Mouse (Mus musculus) lung, embryonic 14.5 days (tissue): ENCODE results near the gene Trim38. TPM values are rescaled to one million over a fixed set of nuclear protein-coding genes. Genes with fewer than 3 reads are reported as not detected.

Experiments
- ATAC-seq: fragments of 200-750 bp; cut with Nextera tagmentation; 2 replicates; pipeline ENCODE4 v1.8.0; 2017; ENCODE audit warnings: mild to moderate bottlenecking, moderate TSS enrichment, moderate library complexity; ENCODE audit not compliant: insufficient read depth
- DNase-seq: peaks from one replicate; pipeline ENCODE4 v3.0.0-alpha.2; 2015
- H3K27ac ChIP-seq: fragments of 300-500 bp; sonication (generic); 2 replicates; pipeline ENCODE4 v1.5.1; 2014; ENCODE audit warnings: low read depth, mild to moderate bottlenecking, moderate library complexity
- H3K27me3 ChIP-seq: fragments of 300-500 bp; sonication (generic); 2 replicates; pipeline ENCODE4 v1.6.1; 2014; ENCODE audit warnings: low read length, control low read depth; ENCODE audit not compliant: insufficient read depth
- H3K36me3 ChIP-seq: fragments of 300-500 bp; sonication (generic); 2 replicates; pipeline ENCODE4 v1.6.1; 2014; ENCODE audit warnings: control low read depth; ENCODE audit not compliant: insufficient read depth
- H3K4me1 ChIP-seq: fragments of 300-500 bp; sonication (generic); 2 replicates; pipeline ENCODE4 v1.6.1; 2014; ENCODE audit warnings: antibody characterized with exemption, control low read depth; ENCODE audit not compliant: insufficient read depth
- H3K4me2 ChIP-seq: fragments of 300-500 bp; sonication (generic); 2 replicates; pipeline ENCODE4 v1.6.1; 2014; ENCODE audit warnings: mild to moderate bottlenecking
- H3K4me3 ChIP-seq: fragments of 300-500 bp; sonication (generic); 2 replicates; pipeline ENCODE4 v1.5.1; 2014; ENCODE audit warnings: low read depth, low read length
- H3K9ac ChIP-seq: fragments of 300-500 bp; sonication (generic); 2 replicates; pipeline ENCODE4 v1.6.1; 2014
- H3K9me3 ChIP-seq: fragments of 300-500 bp; sonication (generic); 2 replicates; pipeline ENCODE4 v1.6.1; 2016; ENCODE audit warnings: low read depth, low read length, control low read depth
- CTCF ChIP-seq: IDR thresholded peaks from 2 replicates; pipeline ENCODE4 v1.5.1; 2016; ENCODE audit warnings: antibody characterized with exemption, low read depth
- WGBS: fragments of 180-500 bp; shearing (Covaris S2); extraction: QIAGEN DNeasy Blood & Tissue Kit; methylation state at CpG from one replicate; pipeline ENCODE4 v1.1.7; 2014; 5-methylcytosine and 5-hydroxymethylcytosine counted together
- polyA plus RNA-seq: library from polyadenylated mRNA; unstranded; fragments of >200 nt; fragmentation: Nextera tagmentation; extraction: Ambion mirVana; gene quantifications from 2 replicates; pipeline ENCODE4 v1.2.1, GENCODE M21; 2014

Trim38 gene
- polyA plus RNA-seq, 1 experiment from 2014 or later, result not detected

DNA sequence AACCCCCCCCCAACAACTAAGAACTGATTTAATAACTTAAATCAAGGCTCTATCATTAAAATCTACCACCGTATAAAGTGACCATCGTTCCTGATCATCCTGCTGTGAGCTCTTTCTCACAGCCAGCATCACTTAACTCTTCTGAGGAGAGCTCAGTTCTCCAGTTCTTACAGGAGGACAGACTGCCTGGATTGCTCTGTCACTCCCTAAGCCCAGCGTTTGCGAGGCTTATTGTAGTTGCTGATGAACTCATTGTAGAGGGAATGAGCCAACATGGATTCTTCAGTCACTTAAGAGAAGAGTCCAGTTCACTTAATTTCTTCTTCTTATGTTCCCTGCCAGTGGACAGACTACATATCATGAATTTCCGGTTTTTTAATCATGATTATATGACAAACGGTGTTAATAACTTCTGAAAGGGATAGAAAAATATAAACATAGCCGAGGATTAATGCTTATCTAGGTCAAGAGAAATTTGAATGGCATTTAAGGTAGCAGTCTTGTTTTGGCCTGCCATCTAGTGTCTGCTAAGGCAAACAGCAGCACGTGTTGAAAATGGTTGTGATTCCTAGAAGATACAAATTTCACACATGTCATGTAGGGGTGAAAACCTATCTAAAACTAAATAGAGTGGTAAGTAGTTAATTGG, 37.4 kb upstream of the Trim38 start:
- WGBS, result 21% methylated on average over 8 of the region's 8 CpGs
- Histone ChIP-seq H3K27me3 (no peaks in the 10 kb centered on the region), H3K4me2 (no peak overlapping the region), H3K9ac (no peak overlapping the region), H3K4me3 (no peak overlapping the region), H3K4me1 (no peaks in the 10 kb centered on the region), H3K9me3 (no peaks in the 10 kb centered on the region), H3K36me3 (no peaks in the 10 kb centered on the region), H3K27ac (no peak overlapping the region)
- peak; percentile 84 for TF ChIP-seq CTCF
- DNase-seq, result peak; percentile 80
- ATAC-seq, result peak; percentile 47; the same call in 1 of the 2 replicates

DNA sequence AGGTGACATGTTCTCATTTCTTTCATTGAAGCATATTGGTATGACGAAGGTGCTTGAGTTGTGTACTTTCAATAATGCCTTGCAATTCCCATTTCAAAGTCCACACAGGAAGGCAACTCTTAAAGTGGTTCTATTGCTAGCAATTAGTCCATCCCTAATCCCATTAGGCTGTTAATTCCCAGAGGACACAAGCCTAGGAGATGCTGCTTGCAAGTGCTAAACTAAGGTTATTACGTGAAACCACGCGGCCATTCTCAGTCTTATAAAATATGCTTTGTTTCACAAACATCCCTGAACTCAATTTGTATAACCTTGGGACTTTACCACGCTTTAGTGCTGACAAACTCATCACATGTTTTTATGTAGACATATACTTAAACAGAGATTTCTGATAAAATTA, 32.6 kb upstream of the Trim38 start:
- Histone ChIP-seq H3K4me2 (no peak overlapping the region), H3K27ac (peak overlapping the region; percentile 100; the same call in 1 of the 2 replicates), H3K9me3 (no peaks in the 10 kb centered on the region), H3K36me3 (no peaks in the 10 kb centered on the region), H3K4me1 (0 out of 2 replicates have a peak, but pooled peaks cover 5% of the 10 kb centered on the region), H3K9ac (no peak overlapping the region), H3K4me3 (no peak overlapping the region), H3K27me3 (no peaks in the 10 kb centered on the region)
- TF ChIP-seq CTCF, result no peak
- ATAC-seq (no peak), DNase-seq (peak; percentile 11)
- 89% methylated on average over 5 of the region's 5 CpGs for WGBS

DNA sequence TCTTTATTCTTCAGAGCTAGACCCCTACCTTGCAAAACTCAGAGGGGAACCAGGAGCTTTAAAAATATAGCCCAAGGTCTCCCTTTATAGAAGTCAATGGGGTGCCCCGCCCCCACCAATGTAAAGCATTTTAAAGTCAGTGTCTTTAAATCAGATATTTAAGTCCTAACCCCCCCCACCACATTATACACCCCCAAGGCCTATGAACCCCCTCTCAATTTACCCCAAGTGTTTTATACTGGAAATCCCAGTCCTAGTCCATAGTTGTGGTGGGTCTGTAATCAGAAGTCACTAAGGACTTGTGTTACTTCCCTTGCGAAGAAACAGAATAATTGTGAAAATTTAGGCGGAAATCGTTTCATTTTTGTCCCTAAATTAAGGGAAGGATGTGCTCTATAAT, 31.7 kb upstream of the Trim38 start:
- Histone ChIP-seq H3K27ac (peak overlapping the region; percentile 100), H3K9me3 (no peaks in the 10 kb centered on the region), H3K27me3 (no peaks in the 10 kb centered on the region), H3K9ac (peak overlapping the region; percentile 94), H3K36me3 (no peaks in the 10 kb centered on the region), H3K4me3 (peak overlapping the region; percentile 63), H3K4me2 (peak overlapping the region; percentile 90), H3K4me1 (0 out of 2 replicates have a peak, but pooled peaks cover 5% of the 10 kb centered on the region)
- 23% methylated on average over 4 of the region's 4 CpGs for WGBS
- DNase-seq (peak; percentile 51), ATAC-seq (no peak)
- TF ChIP-seq CTCF, result no peak

DNA sequence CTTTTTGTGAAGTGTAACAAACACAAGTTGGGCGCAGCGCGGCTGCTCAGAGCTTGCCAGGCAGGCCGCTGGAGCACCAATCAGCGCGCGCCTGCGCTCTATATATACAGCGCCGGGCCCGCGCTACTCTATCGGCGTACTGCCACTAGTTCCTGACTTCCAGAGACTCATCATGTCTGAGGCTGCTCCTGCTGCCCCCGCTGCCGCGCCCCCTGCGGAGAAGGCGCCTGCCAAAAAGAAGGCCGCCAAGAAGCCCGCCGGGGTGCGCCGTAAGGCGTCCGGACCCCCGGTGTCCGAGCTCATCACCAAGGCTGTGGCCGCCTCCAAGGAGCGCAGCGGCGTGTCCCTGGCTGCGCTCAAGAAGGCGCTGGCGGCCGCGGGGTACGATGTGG, 31.0 kb upstream of the Trim38 start, which contains the start of gene Hist1h1c:
Hist1h1c (plus strand) TSS at position 132 of the 392 bp plus-strand sequence.
- 0 out of 2 replicates have a peak, but pooled peaks cover 5% of the 10 kb centered on the region for H3K4me1 ChIP-seq
- no peaks in the 10 kb centered on the region for H3K36me3 ChIP-seq
- peak within 1 kb of the TSS; percentile 100 for H3K27ac ChIP-seq
- TF ChIP-seq CTCF, result peak; percentile 29; the same call in 1 of the 2 replicates
- H3K9me3 ChIP-seq, result no peaks in the 10 kb centered on the region
- peak within 1 kb of the TSS; percentile 63 for H3K4me3 ChIP-seq
- peak within 1 kb of the TSS; percentile 94 for H3K9ac ChIP-seq
- H3K27me3 ChIP-seq, result no peaks in the 10 kb centered on the region
- ATAC-seq, result peak; percentile 94
- WGBS, result under 1% methylated on average over 30 of the region's 38 CpGs
- H3K4me2 ChIP-seq, result peak within 1 kb of the TSS; percentile 90
- DNase-seq, result peak; percentile 97

DNA sequence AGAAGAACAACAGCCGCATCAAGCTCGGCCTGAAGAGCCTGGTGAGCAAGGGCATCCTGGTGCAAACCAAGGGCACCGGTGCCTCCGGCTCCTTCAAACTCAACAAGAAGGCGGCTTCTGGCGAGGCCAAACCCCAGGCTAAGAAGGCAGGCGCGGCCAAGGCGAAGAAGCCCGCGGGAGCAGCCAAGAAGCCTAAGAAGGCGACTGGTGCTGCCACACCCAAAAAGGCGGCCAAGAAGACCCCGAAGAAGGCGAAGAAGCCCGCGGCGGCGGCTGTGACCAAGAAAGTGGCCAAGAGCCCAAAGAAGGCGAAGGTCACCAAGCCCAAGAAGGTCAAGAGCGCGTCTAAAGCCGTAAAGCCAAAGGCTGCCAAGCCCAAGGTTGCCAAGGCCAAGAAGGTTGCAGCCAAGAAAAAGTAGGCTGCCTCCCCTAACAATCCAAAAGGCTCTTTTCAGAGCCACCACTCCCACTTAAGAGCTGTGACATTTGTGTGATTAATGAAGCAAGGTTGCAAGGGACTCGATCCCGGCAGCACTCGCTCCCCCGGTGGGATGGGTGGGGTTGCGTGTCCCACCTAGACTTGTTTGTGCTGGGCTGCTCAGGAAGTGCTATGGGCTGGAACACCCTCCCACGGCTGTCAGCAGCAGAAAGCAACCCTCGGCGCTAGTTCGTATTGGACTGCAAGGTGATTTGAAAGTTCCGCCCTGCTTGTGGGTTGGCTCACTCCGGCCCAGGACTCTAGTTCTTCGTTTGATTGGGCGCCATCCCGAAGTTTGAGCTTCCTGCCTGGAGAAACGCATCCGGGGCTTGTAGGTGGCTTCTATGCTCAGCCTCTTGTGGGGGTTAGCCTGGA, 30.4 kb upstream of the Trim38 start:
- H3K4me1 ChIP-seq, result 0 out of 2 replicates have a peak, but pooled peaks cover 5% of the 10 kb centered on the region
- peak overlapping the region; percentile 63 for H3K4me3 ChIP-seq
- H3K4me2 ChIP-seq, result peak overlapping the region; percentile 90
- DNase-seq (peak; percentile 96), ATAC-seq (peak; percentile 88)
- peak overlapping the region; percentile 94 for H3K9ac ChIP-seq
- WGBS, result under 1% methylated on average over 38 of the region's 39 CpGs
- no peaks in the 10 kb centered on the region for H3K27me3 ChIP-seq
- TF ChIP-seq CTCF, result no peak
- no peaks in the 10 kb centered on the region for H3K9me3 ChIP-seq
- peak overlapping the region; percentile 100 for H3K27ac ChIP-seq
- H3K36me3 ChIP-seq, result no peaks in the 10 kb centered on the region

DNA sequence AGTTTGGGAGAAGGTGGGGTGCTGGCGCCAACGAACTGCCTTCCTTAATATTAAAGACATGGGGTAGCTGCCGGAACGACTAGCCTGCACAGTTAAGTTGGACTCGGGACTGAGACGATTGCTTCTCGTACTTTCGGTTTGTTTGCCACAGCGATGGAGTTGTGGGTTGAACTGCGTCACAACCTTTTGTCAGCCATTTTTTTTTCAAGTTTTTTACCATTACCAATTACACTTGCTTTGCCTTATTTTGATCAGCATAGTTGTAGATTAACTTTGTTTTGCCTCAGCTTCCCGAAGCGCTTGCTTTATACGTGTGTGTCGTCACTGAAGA, 29.8 kb upstream of the Trim38 start:
- DNase-seq (no peak), ATAC-seq (no peak)
- Histone ChIP-seq H3K4me1 (0 out of 2 replicates have a peak, but pooled peaks cover 5% of the 10 kb centered on the region), H3K27ac (peak overlapping the region; percentile 100), H3K9ac (peak overlapping the region; percentile 94), H3K27me3 (no peaks in the 10 kb centered on the region), H3K4me3 (peak overlapping the region; percentile 63), H3K9me3 (no peaks in the 10 kb centered on the region), H3K4me2 (peak overlapping the region; percentile 90), H3K36me3 (no peaks in the 10 kb centered on the region)
- TF ChIP-seq CTCF, result no peak
- WGBS, result 0% methylated on average over 14 of the region's 14 CpGs
